Mouse (Mus musculus): ENCODE data around the gene Wdcp. TPM values are rescaled to one million over a fixed set of nuclear protein-coding genes. Genes with fewer than 3 reads are reported as not detected.
A peak's percentile ranks its signal among the peaks of the same experiment; 100 is the strongest.
"Not testable (repeated sequence)": the region's sequence is repeated elsewhere in the genome, so short reads cannot be mapped to it uniquely, and the experiment has no call there.

Wdcp gene
- total RNA-seq, 2 experiments from 2014 or later = 7.7 to 8.4 TPM

- DNase-seq = peak in 1 of 2 experiments; percentile 10
- intact Hi-C loops (cut with DNase I) = no loop called here
Observed at GRCm38 (mm10) chr12:4863654-4864337, 20.7 kb downstream of the Wdcp start.

- intact Hi-C loops (cut with DNase I) = no loop called here
- DNase-seq = no peak
Observed at GRCm38 (mm10) chr12:4864338-4864690, 21.2 kb downstream of the Wdcp start.

GRCm38 (mm10) chr12:4868924-4869323 is 25.8 kb downstream of the Wdcp start:
- intact Hi-C loops (cut with DNase I) = no loop called here
- no peak for DNase-seq

- no peak for DNase-seq
- intact Hi-C loops (cut with DNase I) = no loop called here
Observed at GRCm38 (mm10) chr12:4871260-4871659, 28.2 kb downstream of the Wdcp start.

GRCm38 (mm10) chr12:4872273-4872672 is 29.2 kb downstream of the Wdcp start:
- intact Hi-C loops (cut with DNase I) = no loop called here
- no peak for DNase-seq

- intact Hi-C loops (cut with DNase I) = no loop called here
- no peak for DNase-seq
Observed at GRCm38 (mm10) chr12:4872983-4873477, 29.9 kb downstream of the Wdcp start.

GRCm38 (mm10) chr12:4873531-4873930 is 30.4 kb downstream of the Wdcp start:
- intact Hi-C loops (cut with DNase I) = no loop called here
- DNase-seq = no peak

GRCm38 (mm10) chr12:4874161-4874927 is 31.2 kb downstream of the Wdcp start, which contains the start of gene Mfsd2b:
Mfsd2b (minus strand) TSS chr12:4874359.
- peak; percentile 63 to 70 for DNase-seq
- intact Hi-C loops (cut with DNase I) = no loop called here

- no peak for DNase-seq
- intact Hi-C loops (cut with DNase I) = no loop called here
Observed at GRCm38 (mm10) chr12:4875623-4876022, 32.5 kb downstream of the Wdcp start.

- no peak for DNase-seq
- intact Hi-C loops (cut with DNase I) = no loop called here
Observed at GRCm38 (mm10) chr12:4878296-4878783, 35.2 kb downstream of the Wdcp start.

- DNase-seq = no peak
Observed at GRCm38 (mm10) chr12:4879048-4879447, 35.9 kb downstream of the Wdcp start.

GRCm38 (mm10) chr12:4882086-4882485 is 39.0 kb downstream of the Wdcp start:
- intact Hi-C loops (cut with DNase I) = no loop called here

More at GRCm38 (mm10) chr12:4879048-4879447, 35.9 kb downstream of the Wdcp start:
- intact Hi-C loops (cut with DNase I) = no loop called here

GRCm38 (mm10) chr12:4885062-4885461 is 42.0 kb downstream of the Wdcp start:
- intact Hi-C loops (cut with DNase I) = no loop called here
- no peak for DNase-seq

More at GRCm38 (mm10) chr12:4882086-4882485, 39.0 kb downstream of the Wdcp start:
- no peak for DNase-seq

GRCm38 (mm10) chr12:4886581-4886980 is 43.5 kb downstream of the Wdcp start:
- intact Hi-C loops (cut with DNase I); DNase-seq: not testable (repeated sequence)

GRCm38 (mm10) chr12:4888739-4889138 is 45.6 kb downstream of the Wdcp start:
- DNase-seq = no peak
- intact Hi-C loops (cut with DNase I) = no loop called here

GRCm38 (mm10) chr12:4889251-4889650 is 46.1 kb downstream of the Wdcp start:
- no peak for DNase-seq
- intact Hi-C loops (cut with DNase I) = no loop called here

- DNase-seq = no peak
- intact Hi-C loops (cut with DNase I) = no loop called here
Observed at GRCm38 (mm10) chr12:4889891-4890290, 46.8 kb downstream of the Wdcp start.

GRCm38 (mm10) chr12:4898024-4898423 is 54.9 kb downstream of the Wdcp start:
- DNase-seq = no peak
- intact Hi-C loops (cut with DNase I) = no loop called here

GRCm38 (mm10) chr12:4905946-4906345 is 62.8 kb downstream of the Wdcp start:
- intact Hi-C loops (cut with DNase I) = loop anchor here (2.0 to 5.0 kb wide), 2 partner anchors 15 to 1334 kb away; partner anchors contain the start of gene Dtnb
- no peak for DNase-seq

- intact Hi-C loops (cut with DNase I) = loop anchor here (2.0 to 5.0 kb wide), 2 partner anchors 14 to 1334 kb away; partner anchors contain the start of gene Dtnb
- DNase-seq = no peak
Observed at GRCm38 (mm10) chr12:4906476-4906875, 63.4 kb downstream of the Wdcp start.

All from heart, postnatal 36 days (tissue).